Mouse (Mus musculus) macrophage (primary cell): ENCODE data around the gene Arhgef28. TPM values are rescaled to one million over a fixed set of nuclear protein-coding genes. Genes with fewer than 3 reads are reported as not detected.
"Not testable (repeated sequence)": the region's sequence is repeated elsewhere in the genome, so short reads cannot be mapped to it uniquely, and the experiment has no call there.

ENCODE experiments used
- H3K27ac ChIP-seq: fragments of 350-480 bp; formaldehyde crosslinking; 2 replicates; pipeline ENCODE4 v1.9.0; 2021
- H3K36me3 ChIP-seq: fragments of 350-480 bp; formaldehyde crosslinking; 2 replicates; pipeline ENCODE4 v1.9.0; 2021; ENCODE audit errors: inconsistent target
- H3K4me3 ChIP-seq: fragments of 350-480 bp; formaldehyde crosslinking; 2 replicates; pipeline ENCODE4 v1.9.0; 2021; ENCODE audit errors: inconsistent target
- H3K79me2 ChIP-seq: fragments of 350-480 bp; formaldehyde crosslinking; 2 replicates; pipeline ENCODE4 v1.9.0; 2021; ENCODE audit errors: inconsistent target
- WGBS: methylation state at CpG from one replicate; pipeline ENCODE4 v1.1.7; 2026; ENCODE audit warnings: inconsistent platforms; ENCODE audit not compliant: missing documents; 5-methylcytosine and 5-hydroxymethylcytosine counted together
- polyA plus RNA-seq: library from polyadenylated mRNA; stranded (reverse); fragments of 250-400 nt; gene quantifications from 3 replicates; pipeline ENCODE4 v1.2.4, GENCODE M21; 2018; ENCODE audit warnings: inconsistent platforms

Gene Arhgef28
- polyA plus RNA-seq, 1 experiment from 2014 or later = not detected

DNA sequence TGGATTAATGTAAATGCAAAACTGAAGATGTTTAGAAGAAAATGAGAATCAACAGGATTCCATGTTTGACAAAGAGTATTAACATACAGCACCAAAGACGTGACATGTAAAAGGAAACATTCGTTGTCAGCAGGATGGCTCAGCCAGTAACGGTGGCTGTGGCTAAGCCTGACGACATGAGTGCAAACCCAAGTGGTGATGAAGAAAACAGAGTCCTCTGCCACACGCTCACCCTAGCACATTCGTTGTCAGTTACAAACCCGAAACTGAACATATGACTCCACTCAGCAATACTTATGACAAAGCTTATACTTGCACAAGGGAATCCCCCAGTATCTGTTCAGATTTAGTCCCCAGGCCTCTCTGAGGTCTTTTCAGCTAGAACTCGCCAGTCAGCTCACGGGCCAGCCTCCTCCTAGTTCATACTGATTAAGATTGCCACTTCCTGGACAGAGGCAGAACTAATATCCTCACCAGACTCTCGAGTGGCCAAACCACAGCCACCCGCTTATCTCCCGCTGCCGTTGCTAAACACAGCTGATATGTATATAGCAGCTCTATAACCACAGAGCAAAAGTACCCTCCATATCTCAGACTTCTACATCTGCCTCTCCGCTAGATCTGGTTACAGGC, 82.0 kb downstream of the Arhgef28 start:
- Histone ChIP-seq H3K27ac (no peak overlapping the region), H3K36me3 (no peaks in the 10 kb centered on the region), H3K4me3 (no peak overlapping the region), H3K79me2 (no peaks in the 10 kb centered on the region)
- 4% methylated on average over 14 of the region's 14 CpGs for WGBS

- H3K27ac ChIP-seq = no peak overlapping the region
- H3K79me2 ChIP-seq = no peaks in the 10 kb centered on the region
- 30% methylated on average over 4 of the region's 4 CpGs for WGBS
- H3K36me3 ChIP-seq = no peaks in the 10 kb centered on the region
- H3K4me3 ChIP-seq = no peak overlapping the region
Measured at GRCm38 (mm10) chr13:98122766-98123165, 83.5 kb downstream of the Arhgef28 start.

DNA sequence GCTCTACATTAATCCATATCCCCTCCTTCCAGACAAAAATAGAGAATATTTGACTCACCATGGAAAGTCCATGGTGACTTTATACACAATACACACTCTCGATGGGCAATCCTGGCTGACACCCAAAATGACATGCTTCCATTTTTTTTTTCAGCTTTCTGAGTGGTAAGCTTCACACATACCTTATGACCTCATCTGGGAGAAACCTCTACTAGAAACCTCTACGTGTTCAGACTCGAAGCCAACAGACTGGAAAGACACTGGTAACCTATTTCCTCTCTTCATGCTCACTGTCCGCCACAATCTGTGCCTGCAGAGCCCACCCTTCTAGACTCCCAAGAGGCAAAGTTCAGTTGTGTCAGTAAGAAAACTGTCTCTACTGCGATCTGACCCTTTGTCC, 84.2 kb downstream of the Arhgef28 start:
- no peaks in the 10 kb centered on the region for H3K79me2 ChIP-seq
- no peaks in the 10 kb centered on the region for H3K36me3 ChIP-seq
- no peak overlapping the region for H3K4me3 ChIP-seq
- H3K27ac ChIP-seq = no peak overlapping the region
- 79% methylated on average over 5 of the region's 5 CpGs for WGBS

- 92% methylated on average over 4 of the region's 4 CpGs for WGBS
- Histone ChIP-seq H3K27ac (no peak overlapping the region), H3K36me3 (no peaks in the 10 kb centered on the region), H3K79me2 (no peaks in the 10 kb centered on the region), H3K4me3 (no peak overlapping the region)
Measured at GRCm38 (mm10) chr13:98121124-98121470, 85.1 kb downstream of the Arhgef28 start.

- Histone ChIP-seq H3K27ac (no peak overlapping the region), H3K4me3 (no peak overlapping the region), H3K79me2 (no peaks in the 10 kb centered on the region), H3K36me3 (no peaks in the 10 kb centered on the region)
- WGBS = 90% methylated on average over 11 of the region's 11 CpGs
Measured at GRCm38 (mm10) chr13:98120356-98121123, 85.7 kb downstream of the Arhgef28 start.

- no peak overlapping the region for H3K4me3 ChIP-seq
- no peaks in the 10 kb centered on the region for H3K79me2 ChIP-seq
- H3K27ac ChIP-seq = no peak overlapping the region
- WGBS = 93% methylated on average over 4 of the region's 4 CpGs
- H3K36me3 ChIP-seq = no peaks in the 10 kb centered on the region
Measured at GRCm38 (mm10) chr13:98118291-98118690, 87.9 kb downstream of the Arhgef28 start.

GRCm38 (mm10) chr13:98117566-98118254, 88.5 kb downstream of the Arhgef28 start:
- no peak overlapping the region for H3K27ac ChIP-seq
- WGBS = 94% methylated on average over 7 of the region's 7 CpGs
- H3K4me3 ChIP-seq = no peak overlapping the region
- H3K79me2 ChIP-seq = no peaks in the 10 kb centered on the region
- H3K36me3 ChIP-seq = no peaks in the 10 kb centered on the region

- Histone ChIP-seq H3K27ac (no peak overlapping the region), H3K36me3 (no peaks in the 10 kb centered on the region), H3K79me2 (no peaks in the 10 kb centered on the region), H3K4me3 (no peak overlapping the region)
- 86% methylated on average over 6 of the region's 6 CpGs for WGBS
Measured at GRCm38 (mm10) chr13:98115650-98116049, 90.6 kb downstream of the Arhgef28 start.

- 94% methylated on average over 4 of the region's 4 CpGs for WGBS
- no peak overlapping the region for H3K27ac ChIP-seq
- H3K4me3 ChIP-seq = no peak overlapping the region
- H3K36me3 ChIP-seq = no peaks in the 10 kb centered on the region
- no peaks in the 10 kb centered on the region for H3K79me2 ChIP-seq
Measured at GRCm38 (mm10) chr13:98115051-98115450, 91.2 kb downstream of the Arhgef28 start.

GRCm38 (mm10) chr13:98112812-98113503, 93.3 kb downstream of the Arhgef28 start:
- Histone ChIP-seq H3K4me3 (no peak overlapping the region), H3K79me2 (no peaks in the 10 kb centered on the region), H3K27ac (no peak overlapping the region), H3K36me3 (no peaks in the 10 kb centered on the region)
- WGBS = 54% methylated on average over 7 of the region's 7 CpGs

DNA sequence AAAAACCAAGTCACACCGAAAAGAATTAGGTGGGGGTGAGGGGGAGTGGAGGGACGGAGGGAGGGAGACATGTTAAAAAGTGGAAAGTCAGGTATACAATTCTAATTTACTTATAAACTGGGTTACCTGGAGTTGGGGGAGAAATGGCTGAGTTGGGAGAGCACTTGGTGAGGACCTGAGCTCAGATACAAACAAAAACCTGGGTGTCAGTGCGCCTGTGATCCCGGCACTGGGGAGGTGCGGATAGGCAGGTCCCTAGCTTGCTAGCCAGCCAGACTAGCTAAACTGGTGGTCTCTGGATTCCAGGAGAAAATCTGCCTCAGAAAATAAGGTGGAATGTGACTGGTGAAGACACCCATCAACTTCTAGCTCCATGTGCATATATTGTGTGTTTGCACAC, 94.7 kb downstream of the Arhgef28 start:
- WGBS = 94% methylated on average over 5 of the region's 5 CpGs
- no peaks in the 10 kb centered on the region for H3K36me3 ChIP-seq
- H3K4me3 ChIP-seq = no peak overlapping the region
- H3K27ac ChIP-seq = no peak overlapping the region
- H3K79me2 ChIP-seq = no peaks in the 10 kb centered on the region

- Histone ChIP-seq H3K79me2 (no peaks in the 10 kb centered on the region), H3K4me3 (no peak overlapping the region), H3K27ac (no peak overlapping the region), H3K36me3 (no peaks in the 10 kb centered on the region)
- 59% methylated on average over 2 of the region's 2 CpGs for WGBS
Measured at GRCm38 (mm10) chr13:98111021-98111420, 95.2 kb downstream of the Arhgef28 start.

DNA sequence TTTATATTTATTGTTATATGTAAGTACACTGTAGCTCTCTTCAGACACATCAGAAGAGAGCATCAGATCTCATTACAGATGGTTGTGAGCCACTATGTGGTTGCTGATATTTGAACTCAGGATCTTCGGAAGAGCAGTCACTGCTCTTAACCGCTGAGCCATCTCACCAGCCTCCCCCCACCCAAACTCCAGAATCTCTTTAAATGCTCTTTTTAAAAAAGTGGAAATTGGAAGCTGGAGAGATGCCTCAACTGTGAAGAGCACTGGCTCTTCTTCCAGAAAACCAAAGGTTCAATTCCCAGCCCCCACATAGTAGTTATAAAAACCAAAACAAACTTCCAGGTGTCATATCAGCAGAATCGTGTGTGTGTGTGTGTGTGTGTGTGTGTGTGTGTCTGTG, 97.8 kb downstream of the Arhgef28 start:
- not testable (repeated sequence) for H3K79me2 ChIP-seq, H3K4me3 ChIP-seq, H3K27ac ChIP-seq, H3K36me3 ChIP-seq
- WGBS = 100% methylated on average over 3 of the region's 3 CpGs

DNA sequence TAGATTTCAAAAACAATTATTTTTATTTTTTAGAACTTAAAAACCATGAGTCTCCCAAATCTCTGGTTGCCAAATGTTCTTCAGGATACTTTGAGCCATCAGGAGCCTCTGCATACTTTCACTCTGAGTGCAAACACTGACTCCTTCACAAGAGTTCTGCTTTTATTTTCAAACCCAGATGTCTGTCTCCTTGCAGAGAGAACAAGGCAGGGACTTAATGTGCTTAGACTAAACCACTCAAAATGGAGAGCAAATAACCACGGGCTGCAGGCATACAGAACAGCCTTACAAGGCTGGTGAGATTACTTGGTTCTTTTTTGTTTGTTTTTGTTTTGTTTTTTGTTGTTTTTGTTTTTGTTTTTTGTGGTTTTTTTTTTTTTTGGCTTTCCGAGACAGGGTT, 98.6 kb downstream of the Arhgef28 start:
- H3K79me2 ChIP-seq = no peaks in the 10 kb centered on the region
- H3K4me3 ChIP-seq = no peak overlapping the region
- no peaks in the 10 kb centered on the region for H3K36me3 ChIP-seq
- no peak overlapping the region for H3K27ac ChIP-seq
- 85% methylated on average over 2 of the region's 2 CpGs for WGBS

DNA sequence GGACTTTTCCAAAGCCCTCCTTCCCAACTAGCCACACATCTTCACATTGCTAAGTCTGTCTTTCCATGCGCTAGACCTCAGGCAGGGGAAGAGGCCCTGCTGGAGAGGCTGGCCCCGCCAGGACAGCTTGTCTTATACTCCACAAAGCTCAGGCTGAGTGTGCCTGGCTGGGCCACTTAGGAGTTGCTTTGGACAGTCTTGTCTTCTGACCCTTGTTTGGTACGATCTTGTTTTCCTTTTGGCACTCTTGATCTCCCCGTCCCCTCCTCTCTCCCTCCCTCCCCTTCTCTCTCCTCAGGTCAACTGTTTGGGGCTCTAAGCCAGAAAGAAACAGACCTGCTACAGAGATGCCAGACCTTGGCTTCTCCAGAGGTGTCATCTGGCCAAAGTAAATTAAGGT, 110.3 kb downstream of the Arhgef28 start:
- H3K4me3 ChIP-seq = no peak overlapping the region
- H3K36me3 ChIP-seq = no peaks in the 10 kb centered on the region
- no peak overlapping the region for H3K27ac ChIP-seq
- WGBS = 94% methylated on average over 4 of the region's 4 CpGs
- no peaks in the 10 kb centered on the region for H3K79me2 ChIP-seq
